Mouse (Mus musculus): Measurements from ENCODE around the gene Plcb4.

GRCm38 (mm10) chr2:135835911-135836310 lies 177.1 kb downstream of the Plcb4 start:
- TF ChIP-seq POLR2A (IDR thresholded peaks at IDR 0.05; ENCODE audit: borderline replicate concordance, extremely low read depth, low read depth, low read length), result no peak
- TF ChIP-seq CTCF (IDR thresholded peaks at IDR 0.05; ENCODE audit: insufficient read depth, low read length), result no peak
